Mouse (Mus musculus) ovary, postnatal 10 days (tissue): ENCODE data around the gene Ajm1.
"Not testable (repeated sequence)": the region's sequence is repeated elsewhere in the genome, so short reads cannot be mapped to it uniquely, and the experiment has no call there.

Source experiments
- DNase-seq: peaks from one replicate; pipeline ENCODE4 v3.0.0; 2022; ENCODE audit warnings: low spot score

Gene Ajm1

GRCm38 (mm10) chr2:25565741-25566140, 15.8 kb downstream of the Ajm1 start:
- DNase-seq, result no peak

- DNase-seq, result no peak
These were observed 19.6 kb downstream of the Ajm1 start for GRCm38 (mm10) chr2:25561946-25562345.

DNA sequence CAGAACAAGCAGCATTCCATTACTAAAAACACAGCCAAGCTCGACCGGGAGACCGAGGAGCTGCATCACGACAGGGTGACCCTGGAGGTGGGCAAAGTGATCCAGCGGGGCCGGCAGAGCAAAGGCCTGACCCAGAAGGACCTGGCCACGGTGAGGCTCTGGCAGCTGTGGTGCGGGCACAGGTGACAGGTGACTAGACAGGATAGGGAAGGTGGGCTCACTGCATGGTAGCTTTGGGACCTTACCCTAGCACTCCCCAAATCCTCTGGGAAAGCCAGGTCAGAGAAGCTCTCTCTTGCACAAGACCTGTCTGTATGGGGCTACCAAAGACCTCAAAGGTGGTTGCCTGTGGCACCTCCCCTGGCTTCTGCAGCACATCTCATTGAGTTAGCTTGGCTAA, 21.0 kb downstream of the Ajm1 start:
- no peak for DNase-seq

- no peak for DNase-seq
These were observed 22.8 kb downstream of the Ajm1 start for GRCm38 (mm10) chr2:25558774-25559173.

DNA sequence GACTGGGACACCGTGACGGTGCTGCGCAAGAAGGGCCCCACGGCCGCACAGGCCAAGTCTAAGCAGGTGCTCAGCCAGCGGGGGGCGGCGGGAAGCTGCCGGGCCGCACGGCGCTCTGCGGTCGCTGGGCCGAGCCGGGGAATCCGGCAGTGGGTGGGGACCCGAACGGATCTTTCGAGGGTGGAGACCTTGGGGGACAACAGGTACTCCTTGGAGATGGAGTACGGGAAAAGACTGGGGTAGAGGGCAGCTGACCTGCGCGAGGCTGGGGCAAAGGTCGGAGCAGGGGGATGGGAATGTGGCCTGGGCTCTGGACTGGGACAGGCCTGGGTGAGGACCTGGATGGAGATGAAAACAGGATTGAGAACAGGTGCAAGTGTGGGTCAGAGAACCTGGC, 23.6 kb downstream of the Ajm1 start:
- no peak for DNase-seq

GRCm38 (mm10) chr2:25557221-25557963, 24.2 kb downstream of the Ajm1 start, which contains the start of gene Edf1:
Gene Edf1 (plus strand): TSS chr2:25557847.
- peak; percentile 90 for DNase-seq

DNA sequence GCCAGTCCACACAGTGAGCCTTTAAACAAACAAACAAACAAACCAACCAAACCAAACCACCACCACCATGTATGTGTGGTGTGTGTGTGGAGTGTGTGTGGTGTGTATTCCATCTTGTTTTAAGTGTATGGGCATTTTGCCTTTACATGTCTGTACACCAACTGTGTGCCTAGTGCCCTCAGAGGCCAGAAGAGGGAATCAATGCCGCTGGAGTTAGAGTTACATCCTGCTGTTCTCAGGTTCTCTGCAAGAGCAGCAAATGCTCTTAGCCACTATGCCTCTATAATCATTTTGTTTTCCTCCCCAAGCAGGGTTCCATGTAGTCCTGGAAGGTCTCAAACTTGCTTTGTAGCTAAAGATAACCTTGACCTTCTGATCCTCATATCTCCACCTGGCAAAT, 25.3 kb downstream of the Ajm1 start:
- DNase-seq, result no peak

- DNase-seq, result not testable (repeated sequence)
These were observed 26.1 kb downstream of the Ajm1 start for GRCm38 (mm10) chr2:25555479-25555878.

- DNase-seq, result not testable (repeated sequence)
These were observed 28.3 kb downstream of the Ajm1 start for GRCm38 (mm10) chr2:25553171-25553786.

- DNase-seq, result no peak
These were observed 30.4 kb downstream of the Ajm1 start for GRCm38 (mm10) chr2:25551186-25551585.

DNA sequence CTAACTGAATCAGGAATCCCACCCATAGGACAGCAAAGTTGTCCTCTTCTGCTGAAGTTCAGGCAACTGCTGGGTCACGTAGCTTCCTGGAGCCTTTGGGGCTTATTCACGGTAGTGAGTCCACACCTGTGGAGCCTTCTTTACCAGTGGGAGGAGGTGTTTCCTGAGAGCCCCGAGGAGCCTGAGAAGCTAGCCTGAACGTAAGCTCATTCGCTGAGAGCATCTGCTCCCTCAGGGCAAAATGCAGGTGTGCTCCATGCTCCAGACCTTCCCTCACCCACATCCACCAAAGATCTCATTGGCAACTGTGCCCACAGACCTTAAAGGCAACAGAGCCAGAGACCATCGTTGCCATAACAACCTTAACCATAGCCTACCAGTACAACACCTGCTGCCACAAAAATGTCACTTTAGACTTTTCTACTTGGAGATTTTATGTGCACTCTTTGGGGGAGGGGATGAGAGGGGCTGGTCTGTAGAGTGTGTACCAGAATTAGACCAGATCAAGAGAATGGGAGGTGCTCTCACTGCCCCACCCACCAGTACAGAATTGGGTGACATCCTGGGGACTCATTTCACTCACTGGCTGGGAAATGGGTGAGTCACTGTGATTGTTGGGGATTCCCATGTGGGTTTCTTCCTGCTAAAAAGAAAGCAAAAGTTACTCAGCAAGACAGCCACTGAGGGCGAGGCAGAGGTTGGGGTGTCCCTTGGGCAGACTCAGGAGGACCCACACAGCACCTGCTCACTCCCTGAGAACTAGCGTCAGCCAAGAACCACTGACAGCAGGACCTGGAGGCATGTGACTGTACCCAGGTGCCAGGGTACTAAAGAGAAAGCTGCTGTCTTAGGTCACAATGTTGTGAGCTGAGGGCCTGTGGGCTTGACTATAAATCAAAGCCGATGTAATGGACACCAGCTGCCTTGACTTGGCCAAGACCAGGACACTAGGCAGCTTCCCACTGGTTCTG, 32.3 kb downstream of the Ajm1 start:
- DNase-seq, result no peak

DNA sequence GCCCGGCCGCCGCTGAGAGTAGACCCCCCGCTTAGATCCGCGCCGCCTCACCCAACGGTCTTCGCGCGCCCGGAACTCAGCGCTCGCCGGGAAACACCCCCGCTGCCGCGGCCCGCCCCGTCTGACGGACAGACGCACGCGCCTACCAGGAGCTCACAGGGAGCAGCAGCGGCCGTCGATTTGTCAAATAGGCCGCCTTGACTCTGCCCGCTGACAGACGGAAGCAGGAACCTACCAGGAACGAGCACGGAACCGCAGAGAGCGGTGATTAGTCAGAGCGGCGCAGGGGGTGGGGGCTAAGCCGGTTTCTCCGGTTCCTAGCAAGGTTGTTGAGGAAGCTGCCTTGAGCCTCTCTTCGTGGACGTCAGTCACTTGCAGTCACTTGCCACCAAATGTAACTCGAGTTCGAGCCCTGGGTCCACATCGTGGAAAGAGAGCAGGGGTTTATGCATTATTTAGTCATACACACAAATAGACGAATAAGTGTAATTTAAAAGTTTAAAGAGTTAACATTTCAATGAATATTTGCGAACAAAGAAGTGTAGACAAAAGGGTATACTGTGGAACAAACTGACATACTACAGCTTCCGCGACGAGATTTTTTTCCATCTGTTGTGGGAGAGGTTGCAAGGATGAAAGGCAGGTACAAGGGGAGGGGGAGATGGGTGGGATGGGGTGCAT, 34.6 kb downstream of the Ajm1 start, which contains the start of gene Traf2:
TSS of gene Traf2 (minus strand) at position 130 of the 681 bp plus-strand sequence.
- peak; percentile 94 for DNase-seq

DNA sequence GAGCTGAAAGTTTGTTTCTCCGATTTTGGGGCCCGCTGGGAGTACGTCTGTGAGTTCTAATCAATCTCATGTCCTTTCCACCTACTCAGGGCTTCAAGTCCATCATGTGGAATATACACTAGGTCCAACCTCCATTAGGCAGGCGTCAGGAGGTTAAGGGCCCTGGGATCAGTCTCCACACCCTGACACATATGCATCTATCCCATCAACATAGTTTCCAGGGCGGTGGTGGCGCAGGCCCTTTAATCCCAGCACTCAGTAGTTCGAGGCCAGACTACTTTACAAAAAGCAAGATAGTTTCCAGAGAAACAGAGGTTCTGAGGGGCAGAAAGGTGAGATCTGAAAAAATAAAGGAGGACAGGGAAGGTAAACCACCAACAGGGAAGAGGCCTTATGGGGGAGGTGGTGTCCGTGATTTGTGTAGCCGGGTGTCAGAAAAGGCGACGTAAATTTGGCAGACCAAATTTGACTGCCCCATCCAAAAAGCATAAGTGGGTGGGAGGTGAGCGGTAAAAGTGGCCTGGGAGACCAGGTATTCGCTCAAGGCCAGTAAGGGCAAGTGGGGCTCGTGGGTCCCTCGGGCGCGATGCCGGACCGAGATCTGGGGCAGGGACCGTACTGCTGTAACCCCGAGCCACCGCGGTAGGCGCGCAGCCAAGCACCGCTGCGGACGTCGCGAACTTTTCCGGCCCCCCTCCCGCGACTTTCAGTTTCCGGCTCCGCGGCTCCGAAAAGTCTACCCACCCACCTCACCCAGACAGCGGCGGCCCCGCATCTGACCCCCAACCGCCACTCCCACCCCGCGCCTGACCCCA, 35.4 kb downstream of the Ajm1 start:
- DNase-seq, result no peak

DNA sequence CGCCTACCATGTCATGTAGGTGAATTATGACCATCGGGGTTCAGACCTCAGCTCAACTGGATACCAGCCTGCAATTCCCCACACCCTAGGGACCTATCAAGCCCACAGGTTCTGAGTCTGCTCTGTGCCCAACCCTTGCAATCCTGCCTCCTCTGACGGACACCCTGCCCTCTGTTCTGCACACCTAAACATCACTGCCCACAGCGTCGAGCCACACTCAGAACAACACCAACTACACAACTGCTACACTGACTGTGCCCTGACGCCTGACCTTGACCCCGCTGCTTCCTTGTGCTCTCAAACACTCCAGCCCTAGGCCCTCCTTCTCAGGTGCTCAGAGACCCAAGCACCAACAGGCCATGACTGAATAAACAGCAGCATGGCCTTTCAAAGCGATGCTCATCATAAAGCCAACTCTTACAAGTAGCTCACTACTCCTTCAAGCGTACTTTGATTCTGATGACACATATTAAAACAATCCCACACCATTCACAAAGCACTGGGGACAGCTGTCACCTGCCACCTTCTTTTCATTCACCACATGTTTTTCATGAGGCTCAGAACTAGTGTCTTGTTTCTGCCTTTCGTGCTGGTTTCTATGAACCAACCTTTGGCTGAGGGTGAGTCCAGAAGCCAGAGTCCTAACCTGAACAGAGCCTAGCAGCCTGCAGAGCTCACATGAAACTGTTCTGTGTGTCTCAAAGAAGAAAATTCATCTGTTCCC, 39.8 kb downstream of the Ajm1 start:
- DNase-seq, result no peak

DNA sequence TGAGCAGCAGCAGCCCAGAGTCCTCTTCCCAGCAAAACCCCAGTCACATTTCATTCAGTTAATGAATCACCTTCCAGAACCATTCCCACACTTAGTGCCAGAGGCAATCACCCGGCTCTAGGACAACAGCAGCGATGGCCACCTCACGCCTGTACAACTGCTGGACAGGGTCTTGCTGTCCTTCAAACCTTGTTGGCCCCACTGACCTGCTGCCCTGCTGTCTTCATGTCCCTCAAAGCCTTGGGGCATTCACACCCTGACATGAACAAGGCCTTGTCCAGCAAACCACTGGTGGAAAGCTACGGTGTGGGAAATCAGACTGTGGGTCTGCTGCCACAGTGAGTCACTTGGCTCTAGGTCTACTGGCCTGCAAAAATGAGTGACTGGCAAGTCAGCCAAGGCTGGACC, 41.0 kb downstream of the Ajm1 start:
- DNase-seq, result no peak

DNA sequence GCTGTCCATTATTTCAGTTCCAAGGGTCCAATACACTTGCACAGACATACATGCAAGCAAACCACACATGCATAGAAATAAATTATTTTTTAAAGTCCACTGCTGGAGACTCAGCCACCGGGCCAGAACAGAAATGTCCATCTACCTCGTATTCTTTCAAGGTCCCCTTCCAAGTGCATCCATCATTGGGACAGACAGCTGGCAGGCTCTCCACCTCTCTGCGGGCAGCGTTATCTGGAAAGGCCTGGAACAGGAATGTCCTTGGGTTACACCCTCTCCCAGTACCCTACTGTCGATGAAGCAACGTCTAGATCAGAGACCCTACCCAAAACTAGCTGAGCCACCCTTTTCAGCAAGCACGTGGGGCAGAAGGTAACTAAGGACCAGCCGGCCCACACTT, 45.0 kb downstream of the Ajm1 start:
- DNase-seq, result no peak

- DNase-seq, result no peak
These were observed 46.7 kb downstream of the Ajm1 start for GRCm38 (mm10) chr2:25534866-25535182.

DNA sequence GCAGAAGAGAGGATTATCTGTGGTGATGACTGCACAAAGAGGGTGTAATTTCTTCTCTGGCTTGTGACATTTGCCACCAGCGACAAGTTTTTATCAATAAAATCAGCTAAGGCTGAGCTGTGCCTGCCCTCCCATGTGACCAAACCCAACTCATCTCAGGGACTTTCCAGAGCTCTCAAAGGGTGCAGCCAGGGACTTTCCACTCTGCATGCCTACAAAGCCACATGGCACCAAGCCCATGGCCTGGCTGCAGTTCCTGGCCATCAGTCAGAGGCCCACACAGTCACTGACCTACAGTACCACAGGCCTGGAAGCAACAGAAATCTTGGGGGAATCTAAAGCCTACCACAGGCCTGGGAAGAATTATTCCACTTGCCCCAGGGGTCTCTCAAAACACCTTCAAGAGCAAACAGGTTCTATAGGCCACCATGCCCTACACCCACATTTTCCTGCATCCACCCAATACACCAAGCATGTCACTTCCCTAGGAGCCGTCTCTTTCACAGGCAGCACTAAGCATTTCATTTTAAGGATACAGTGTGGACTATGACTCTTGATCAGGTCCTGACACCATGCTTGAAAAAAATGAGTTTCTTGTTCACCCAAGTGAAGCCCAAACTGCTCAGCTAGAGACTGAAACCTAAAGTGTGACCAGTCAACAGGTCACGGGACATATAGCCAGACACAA, 47.2 kb downstream of the Ajm1 start:
- DNase-seq, result no peak

DNA sequence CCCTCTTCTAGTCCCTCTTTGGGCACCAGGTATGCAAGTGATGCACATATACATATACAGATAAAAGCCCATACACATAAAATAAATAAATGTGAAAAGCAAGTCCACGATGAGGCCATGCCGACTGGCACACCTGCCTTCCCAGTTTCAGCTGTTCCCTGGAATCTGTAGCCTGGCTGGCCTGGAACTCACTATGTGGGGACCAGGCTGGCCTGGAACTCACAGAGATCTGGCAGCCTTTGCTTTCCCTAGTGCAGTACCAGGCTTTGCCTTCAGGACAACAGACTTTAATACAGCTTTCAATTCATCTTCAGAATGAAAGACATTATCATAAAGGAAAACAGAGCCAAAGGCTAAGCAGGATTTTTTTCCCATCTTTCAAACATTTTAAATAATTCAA, 47.9 kb downstream of the Ajm1 start:
- DNase-seq, result no peak
